Mouse (Mus musculus): ENCODE results near the gene Mfsd14a. TPM values are rescaled to one million over a fixed set of nuclear protein-coding genes. Genes with fewer than 3 reads are reported as not detected.

Gene Mfsd14a
- total RNA-seq, 1 experiment: 117 TPM

DNA sequence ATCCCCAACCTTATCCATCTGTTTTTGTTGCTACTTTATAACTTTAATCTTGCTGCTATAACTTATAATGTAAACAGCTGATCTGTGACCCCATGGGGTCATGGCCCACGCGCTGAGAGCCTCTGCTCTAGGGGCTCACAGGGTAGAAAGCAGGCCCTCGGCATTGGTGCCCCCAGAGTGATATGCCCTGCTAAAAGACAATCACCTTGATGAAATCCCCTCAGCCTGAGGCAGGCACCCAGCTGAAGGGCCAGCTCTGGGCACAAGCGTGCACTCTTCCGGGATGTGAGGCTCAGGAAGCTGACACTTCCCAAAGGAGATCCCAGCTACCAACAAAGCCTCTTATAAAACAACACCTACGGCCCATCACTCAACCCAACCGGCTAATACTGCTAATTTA lies 23.9 kb downstream of the Mfsd14a start:
- Histone ChIP-seq H3K4me3 (ENCODE audit: insufficient read depth in 1 of 2, low read depth in 1 of 2, low read length in 2 of 2, poor library complexity in 1 of 2, severe bottlenecking in 1 of 2) (no peak overlapping the region), H3K9ac (ENCODE audit: insufficient read depth, low read depth, low read length, poor library complexity, severe bottlenecking) (0 out of 2 replicates have a peak overlapping the region, but pooled peaks have one; percentile 16), H3K36me3 (ENCODE audit: control insufficient read depth, insufficient read depth, low read length, poor library complexity, severe bottlenecking) (peaks cover 41% of the 10 kb centered on the region), H3K4me1 (ENCODE audit: control insufficient read depth in 2 of 2, insufficient read depth in 2 of 2, low read length in 2 of 2, poor library complexity in 1 of 2) (peaks cover 3 to 10% of the 10 kb centered on the region in 2 experiments; a peak in 2 of 4 replicates), H3K27ac (ENCODE audit: insufficient read depth, low read depth, low read length, poor library complexity, severe bottlenecking) (no peak overlapping the region), H3K9me3 (ENCODE audit: control insufficient read depth, insufficient read depth, low read depth, low read length) (no peaks in the 10 kb centered on the region)
- no peak for TF ChIP-seq CHD2 (IDR thresholded peaks at IDR 0.05; ENCODE audit: low read depth, low read length)
- no peak for TF ChIP-seq MAFK (IDR thresholded peaks at IDR 0.05; ENCODE audit: insufficient read depth, low read depth, low read length)
- TF ChIP-seq HCFC1 (IDR thresholded peaks at IDR 0.05; ENCODE audit: borderline replicate concordance, insufficient read depth, low read length): no peak
- TF ChIP-seq ZC3H11A (IDR thresholded peaks at IDR 0.05; ENCODE audit: borderline replicate concordance, low read depth, low read length): no peak
- no peak for TF ChIP-seq ZNF384 (IDR thresholded peaks at IDR 0.05; ENCODE audit: low read depth, low read length)
- in situ Hi-C loops (cut with MboI; ENCODE audit: low sequenced_read_pairs in 2 of 2, unreplicated experiment in 2 of 2): no loop called here
- no peak for DNase-seq (ENCODE audit: low read depth, low spot score)

DNA sequence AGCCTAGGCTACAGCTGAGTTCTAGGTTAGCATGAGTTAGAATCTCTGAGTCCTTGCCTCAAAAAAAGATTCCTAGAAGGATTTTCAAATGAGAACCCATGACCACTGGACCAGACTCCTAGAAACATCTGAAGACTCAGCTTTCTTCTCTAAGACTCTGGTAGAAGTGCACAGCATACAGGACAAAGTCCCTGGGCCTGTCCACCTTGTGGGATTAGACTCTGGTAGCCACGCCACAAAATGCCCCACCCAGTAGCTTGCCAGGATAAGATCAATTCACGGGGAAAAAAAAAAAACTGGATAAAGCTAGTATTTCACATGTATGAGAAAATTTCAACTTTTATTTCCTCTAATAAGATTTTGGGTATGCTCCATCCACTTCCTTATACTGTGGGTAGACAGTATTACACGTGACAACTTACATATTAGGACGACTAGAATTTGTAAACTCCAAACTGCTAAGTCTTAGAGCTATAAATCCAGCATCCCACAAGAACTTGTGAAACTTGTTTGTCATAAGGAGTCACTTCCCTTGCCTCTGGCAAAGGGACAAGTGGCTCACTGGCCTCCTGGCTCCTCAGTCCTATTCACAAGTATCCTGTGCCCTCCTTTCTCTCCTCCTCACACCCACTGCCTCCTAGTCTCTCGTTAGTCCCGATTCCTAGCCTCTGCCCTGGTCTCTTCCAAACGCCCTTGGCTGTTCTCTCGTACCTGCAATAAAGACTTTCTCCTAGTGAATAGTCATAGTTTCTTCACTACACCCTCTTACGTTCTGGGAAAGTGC lies 24.6 kb downstream of the Mfsd14a start:
- Histone ChIP-seq H3K9me3 (ENCODE audit: control insufficient read depth, insufficient read depth, low read depth, low read length) (no peaks in the 10 kb centered on the region), H3K27ac (ENCODE audit: insufficient read depth, low read depth, low read length, poor library complexity, severe bottlenecking) (no peak overlapping the region), H3K4me3 (ENCODE audit: insufficient read depth in 1 of 2, low read depth in 1 of 2, low read length in 2 of 2, poor library complexity in 1 of 2, severe bottlenecking in 1 of 2) (no peak overlapping the region), H3K9ac (ENCODE audit: insufficient read depth, low read depth, low read length, poor library complexity, severe bottlenecking) (no peak overlapping the region), H3K4me1 (ENCODE audit: control insufficient read depth in 2 of 2, insufficient read depth in 2 of 2, low read length in 2 of 2, poor library complexity in 1 of 2) (peaks cover 3 to 7% of the 10 kb centered on the region in 2 experiments; a peak in 2 of 4 replicates), H3K36me3 (ENCODE audit: control insufficient read depth, insufficient read depth, low read length, poor library complexity, severe bottlenecking) (peaks cover 37% of the 10 kb centered on the region)
- in situ Hi-C loops (cut with MboI; ENCODE audit: low sequenced_read_pairs in 2 of 2, unreplicated experiment in 2 of 2): no loop called here
- TF ChIP-seq ZNF384 (IDR thresholded peaks at IDR 0.05; ENCODE audit: low read depth, low read length) (no peak), CHD2 (IDR thresholded peaks at IDR 0.05; ENCODE audit: low read depth, low read length) (no peak), ZC3H11A (IDR thresholded peaks at IDR 0.05; ENCODE audit: borderline replicate concordance, low read depth, low read length) (no peak), MAFK (IDR thresholded peaks at IDR 0.05; ENCODE audit: insufficient read depth, low read depth, low read length) (no peak), HCFC1 (IDR thresholded peaks at IDR 0.05; ENCODE audit: borderline replicate concordance, insufficient read depth, low read length) (no peak)
- no peak for DNase-seq (ENCODE audit: low read depth, low spot score)

DNA sequence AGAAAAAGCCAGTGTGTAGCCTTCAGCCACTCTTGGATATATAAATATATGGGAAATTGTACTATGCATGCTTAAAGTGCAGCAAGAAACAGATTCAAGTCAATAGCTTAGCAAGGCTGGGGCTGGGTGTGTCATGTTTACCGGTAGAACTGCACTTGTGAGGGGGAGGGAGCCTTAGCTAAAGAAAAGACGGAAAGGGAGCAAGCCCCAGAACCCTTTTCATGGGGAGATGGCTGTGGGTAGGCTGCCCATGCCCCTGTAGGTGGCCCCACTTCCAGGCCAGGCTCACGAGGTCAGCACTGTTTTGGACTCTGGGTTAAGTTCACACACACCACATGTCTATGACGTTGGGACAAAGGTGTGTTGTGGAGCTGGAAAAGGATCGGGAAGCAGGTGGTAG lies 26.7 kb downstream of the Mfsd14a start:
- Histone ChIP-seq H3K36me3 (ENCODE audit: control insufficient read depth, insufficient read depth, low read length, poor library complexity, severe bottlenecking) (peaks cover 32% of the 10 kb centered on the region), H3K4me3 (ENCODE audit: insufficient read depth in 1 of 2, low read depth in 1 of 2, low read length in 2 of 2, poor library complexity in 1 of 2, severe bottlenecking in 1 of 2) (no peak overlapping the region), H3K4me1 (ENCODE audit: control insufficient read depth in 2 of 2, insufficient read depth in 2 of 2, low read length in 2 of 2, poor library complexity in 1 of 2) (peaks cover 3 to 7% of the 10 kb centered on the region in 2 experiments; a peak in 2 of 4 replicates), H3K27ac (ENCODE audit: insufficient read depth, low read depth, low read length, poor library complexity, severe bottlenecking) (no peak overlapping the region), H3K9me3 (ENCODE audit: control insufficient read depth, insufficient read depth, low read depth, low read length) (no peaks in the 10 kb centered on the region), H3K9ac (ENCODE audit: insufficient read depth, low read depth, low read length, poor library complexity, severe bottlenecking) (no peak overlapping the region)
- in situ Hi-C loops (cut with MboI; ENCODE audit: low sequenced_read_pairs in 2 of 2, unreplicated experiment in 2 of 2): no loop called here
- DNase-seq (ENCODE audit: low read depth, low spot score): no peak
- TF ChIP-seq MAFK (IDR thresholded peaks at IDR 0.05; ENCODE audit: insufficient read depth, low read depth, low read length): no peak
- TF ChIP-seq CHD2 (IDR thresholded peaks at IDR 0.05; ENCODE audit: low read depth, low read length): no peak
- TF ChIP-seq HCFC1 (IDR thresholded peaks at IDR 0.05; ENCODE audit: borderline replicate concordance, insufficient read depth, low read length): no peak
- TF ChIP-seq ZC3H11A (IDR thresholded peaks at IDR 0.05; ENCODE audit: borderline replicate concordance, low read depth, low read length): no peak
- TF ChIP-seq ZNF384 (IDR thresholded peaks at IDR 0.05; ENCODE audit: low read depth, low read length): no peak

DNA sequence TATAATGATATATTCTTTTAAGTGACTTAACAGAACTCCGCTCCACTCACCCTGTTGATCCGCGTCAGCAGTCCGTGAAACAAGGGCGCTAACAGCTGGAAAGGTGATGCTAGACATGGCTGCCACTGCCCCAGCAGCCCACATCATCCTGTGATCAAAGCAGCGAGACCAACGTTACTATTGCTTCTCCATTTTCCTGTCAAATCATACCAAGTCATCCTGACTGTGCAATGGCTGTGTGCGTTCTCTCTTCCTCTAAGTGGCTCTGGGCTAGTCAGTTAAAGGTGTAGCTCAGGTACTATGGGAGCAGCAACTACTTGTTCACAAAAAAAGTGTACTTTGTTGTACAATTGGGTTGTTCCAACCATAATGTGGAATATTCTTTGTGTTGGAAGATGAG lies 27.6 kb downstream of the Mfsd14a start:
- Histone ChIP-seq H3K27ac (ENCODE audit: insufficient read depth, low read depth, low read length, poor library complexity, severe bottlenecking) (no peak overlapping the region), H3K4me3 (ENCODE audit: insufficient read depth in 1 of 2, low read depth in 1 of 2, low read length in 2 of 2, poor library complexity in 1 of 2, severe bottlenecking in 1 of 2) (no peak overlapping the region), H3K9ac (ENCODE audit: insufficient read depth, low read depth, low read length, poor library complexity, severe bottlenecking) (no peak overlapping the region), H3K4me1 (ENCODE audit: control insufficient read depth in 2 of 2, insufficient read depth in 2 of 2, low read length in 2 of 2, poor library complexity in 1 of 2) (peaks cover 1 to 4% of the 10 kb centered on the region in 2 experiments; a peak in 1 of 4 replicates), H3K9me3 (ENCODE audit: control insufficient read depth, insufficient read depth, low read depth, low read length) (no peaks in the 10 kb centered on the region), H3K36me3 (ENCODE audit: control insufficient read depth, insufficient read depth, low read length, poor library complexity, severe bottlenecking) (peaks cover 30% of the 10 kb centered on the region)
- no peak for DNase-seq (ENCODE audit: low read depth, low spot score)
- in situ Hi-C loops (cut with MboI; ENCODE audit: low sequenced_read_pairs in 2 of 2, unreplicated experiment in 2 of 2): no loop called here
- no peak for TF ChIP-seq HCFC1 (IDR thresholded peaks at IDR 0.05; ENCODE audit: borderline replicate concordance, insufficient read depth, low read length)
- no peak for TF ChIP-seq MAFK (IDR thresholded peaks at IDR 0.05; ENCODE audit: insufficient read depth, low read depth, low read length)
- TF ChIP-seq ZC3H11A (IDR thresholded peaks at IDR 0.05; ENCODE audit: borderline replicate concordance, low read depth, low read length): no peak
- TF ChIP-seq CHD2 (IDR thresholded peaks at IDR 0.05; ENCODE audit: low read depth, low read length): no peak
- TF ChIP-seq ZNF384 (IDR thresholded peaks at IDR 0.05; ENCODE audit: low read depth, low read length): no peak
